Mouse (Mus musculus) MEL (cell line): ENCODE measurements around the gene Gabbr2. TPM values are rescaled to one million over a fixed set of nuclear protein-coding genes. Genes with fewer than 3 reads are reported as not detected.

Experiments used
- DNase-seq: peaks from one replicate; pipeline ENCODE4 v3.0.0; 2011; ENCODE audit warnings: low read depth, low spot score
- H3K27ac ChIP-seq: 2 replicates; pipeline ENCODE4 v1.5.1; 2012; ENCODE audit warnings: low read depth, mild to moderate bottlenecking, control low read depth, low read length, moderate library complexity; ENCODE audit not compliant: control insufficient read depth
- H3K27me3 ChIP-seq, 2 experiments: fragments of 150-350 bp in 1 of 2; sonication (generic) in 1 of 2; 2 replicates each; pipeline ENCODE4 v1.6.1; 2012; ENCODE audit warnings: low read length in 2 of 2, mild to moderate bottlenecking in 2 of 2, improper control_type of control experiment in 1 of 2, moderate library complexity in 1 of 2; ENCODE audit not compliant: insufficient read depth in 2 of 2, control insufficient read depth in 1 of 2
- H3K36me3 ChIP-seq, 2 experiments: 2 replicates each; pipeline ENCODE4 v1.6.1; 2012 to 2014; ENCODE audit warnings: low read length in 2 of 2, improper control_type of control experiment in 1 of 2, inconsistent platforms in 1 of 2, mild to moderate bottlenecking in 1 of 2; ENCODE audit not compliant: insufficient read depth in 2 of 2, control insufficient read depth in 1 of 2
- H3K4me1 ChIP-seq, 2 experiments: fragments of 150-350 bp in 1 of 2; sonication (generic) in 1 of 2; 2 replicates each; pipeline ENCODE4 v1.6.1; 2012; ENCODE audit warnings: low read length in 2 of 2, improper control_type of control experiment in 1 of 2, mild to moderate bottlenecking in 1 of 2; ENCODE audit not compliant: insufficient read depth in 2 of 2, control insufficient read depth in 1 of 2
- H3K4me3 ChIP-seq, 2 experiments: fragments of 150-350 bp in 1 of 2; sonication (generic) in 1 of 2; 2 replicates each; pipeline ENCODE4 v1.5.1; 2012; ENCODE audit warnings: low read depth in 2 of 2, low read length in 2 of 2, mild to moderate bottlenecking in 2 of 2, moderate library complexity in 2 of 2, control low read depth in 1 of 2, improper control_type of control experiment in 1 of 2; ENCODE audit not compliant: control insufficient read depth in 1 of 2, insufficient read depth in 1 of 2
- H3K79me2 ChIP-seq: 2 replicates; pipeline ENCODE4 v1.6.1; 2012; ENCODE audit warnings: mild to moderate bottlenecking, low read length, moderate library complexity; ENCODE audit not compliant: control insufficient read depth, poor library complexity, insufficient read depth
- H3K9ac ChIP-seq: 2 replicates; pipeline ENCODE4 v1.6.1; 2012; ENCODE audit warnings: low read depth, mild to moderate bottlenecking, control low read depth, low read length, moderate library complexity; ENCODE audit not compliant: control insufficient read depth, poor library complexity, severe bottlenecking
- H3K9me3 ChIP-seq: fragments of 150-350 bp; sonication (generic); replicated peaks from 2 replicates; pipeline ENCODE4 v1.6.1; 2012; ENCODE audit warnings: mild to moderate bottlenecking, low read length, improper control_type of control experiment, moderate library complexity; ENCODE audit not compliant: insufficient read depth
- BHLHE40 ChIP-seq: IDR thresholded peaks from 2 replicates; pipeline ENCODE4 v1.6.1; 2012; ENCODE audit warnings: low read depth, mild to moderate bottlenecking, inconsistent platforms, low read length, improper control_type of control experiment, borderline replicate concordance
- CHD1 ChIP-seq: IDR thresholded peaks from 2 replicates; pipeline ENCODE4 v1.6.1; 2012; ENCODE audit warnings: low read depth, mild to moderate bottlenecking, inconsistent platforms, low read length, improper control_type of control experiment
- CHD2 ChIP-seq: IDR thresholded peaks from 2 replicates; pipeline ENCODE4 v1.6.1; 2011; ENCODE audit warnings: low read length, improper control_type of control experiment
- CTCF ChIP-seq, 3 experiments: IDR thresholded peaks in 2 of 3; conservative IDR thresholded peaks in 1 of 3; 2 replicates each; pipeline ENCODE4 v1.5.1; 2011 to 2012; ENCODE audit warnings: low read length in 3 of 3, low read depth in 2 of 3, mild to moderate bottlenecking in 2 of 3, improper control_type of control experiment in 1 of 3, inconsistent platforms in 1 of 3, mixed read lengths in 1 of 3, moderate library complexity in 1 of 3; ENCODE audit not compliant: control insufficient read depth in 1 of 3, insufficient read depth in 1 of 3, poor library complexity in 1 of 3, severe bottlenecking in 1 of 3
- E2F4 ChIP-seq: IDR thresholded peaks from 2 replicates; pipeline ENCODE4 v1.6.1; 2011; ENCODE audit warnings: low read depth, low read length, improper control_type of control experiment, borderline replicate concordance
- EP300 ChIP-seq, 2 experiments: IDR thresholded peaks; 2 replicates each; pipeline ENCODE4 v1.6.1; 2011; ENCODE audit warnings: improper control_type of control experiment in 2 of 2, low read length in 2 of 2, low read depth in 1 of 2, mild to moderate bottlenecking in 1 of 2
- ETS1 ChIP-seq: IDR thresholded peaks from 2 replicates; pipeline ENCODE4 v1.6.1; 2012; ENCODE audit warnings: low read depth, mild to moderate bottlenecking, inconsistent platforms, low read length, improper control_type of control experiment, moderate library complexity
- GATA1 ChIP-seq: IDR thresholded peaks from 2 replicates; pipeline ENCODE4 v1.6.1; 2011; ENCODE audit warnings: low read depth, low read length, improper control_type of control experiment
- JUND ChIP-seq: IDR thresholded peaks from 2 replicates; pipeline ENCODE4 v1.6.1; 2011; ENCODE audit warnings: low read depth, mild to moderate bottlenecking, improper control_type of control experiment, low read length
- KAT2A ChIP-seq: conservative IDR thresholded peaks from 2 replicates; pipeline ENCODE4 v1.6.1; 2012; ENCODE audit warnings: low read depth, low read length, improper control_type of control experiment, inconsistent platforms
- MAFK ChIP-seq: IDR thresholded peaks from 2 replicates; pipeline ENCODE4 v1.6.1; 2011; ENCODE audit warnings: low read depth, mild to moderate bottlenecking, low read length, improper control_type of control experiment, borderline replicate concordance
- MXI1 ChIP-seq: IDR thresholded peaks from 2 replicates; pipeline ENCODE4 v1.6.1; 2011; ENCODE audit warnings: mild to moderate bottlenecking, low read depth, low read length, improper control_type of control experiment
- MYB ChIP-seq: IDR thresholded peaks from 2 replicates; pipeline ENCODE4 v1.6.1; 2011; ENCODE audit warnings: mild to moderate bottlenecking, low read depth, low read length, improper control_type of control experiment
- MYC ChIP-seq: IDR thresholded peaks from 2 replicates; pipeline ENCODE4 v1.6.1; 2011; ENCODE audit warnings: low read depth, mild to moderate bottlenecking, low read length, improper control_type of control experiment, moderate library complexity
- NELFE ChIP-seq: IDR thresholded peaks from 2 replicates; pipeline ENCODE4 v1.6.1; 2011; ENCODE audit warnings: low read depth, low read length, improper control_type of control experiment
- NRF1 ChIP-seq: IDR thresholded peaks from 2 replicates; pipeline ENCODE4 v1.6.1; 2014; ENCODE audit warnings: low read depth, mild to moderate bottlenecking, inconsistent platforms, low read length, improper control_type of control experiment, moderate library complexity; ENCODE audit not compliant: poor library complexity, insufficient read depth, severe bottlenecking
- POLR2A ChIP-seq, 2 experiments: IDR thresholded peaks; 2 replicates each; pipeline ENCODE4 v1.6.1; 2011 to 2012; ENCODE audit warnings: low read length in 2 of 2, mild to moderate bottlenecking in 2 of 2, control low read depth in 1 of 2, improper control_type of control experiment in 1 of 2, low read depth in 1 of 2, moderate library complexity in 1 of 2; ENCODE audit not compliant: control insufficient read depth in 1 of 2, insufficient read depth in 1 of 2, poor library complexity in 1 of 2
- POLR2AphosphoS5 ChIP-seq: IDR thresholded peaks from 2 replicates; pipeline ENCODE4 v1.6.1; 2012; ENCODE audit warnings: low read depth, borderline replicate concordance, mild to moderate bottlenecking, inconsistent platforms, low read length, moderate library complexity, mixed read lengths
- RCOR1 ChIP-seq: IDR thresholded peaks from 2 replicates; pipeline ENCODE4 v1.6.1; 2012; ENCODE audit warnings: low read depth, mild to moderate bottlenecking, inconsistent platforms, low read length, improper control_type of control experiment
- SIN3A ChIP-seq: IDR thresholded peaks from 2 replicates; pipeline ENCODE4 v1.6.1; 2012; ENCODE audit warnings: low read length, improper control_type of control experiment, inconsistent platforms
- SMC3 ChIP-seq: IDR thresholded peaks from 2 replicates; pipeline ENCODE4 v1.6.1; 2011; ENCODE audit warnings: low read depth, low read length, improper control_type of control experiment
- TAL1 ChIP-seq: IDR thresholded peaks from 2 replicates; pipeline ENCODE4 v1.6.1; 2012; ENCODE audit warnings: mild to moderate bottlenecking, inconsistent platforms, low read length, moderate library complexity, mixed read lengths
- TBP ChIP-seq: IDR thresholded peaks from 2 replicates; pipeline ENCODE4 v1.8.0; 2011; ENCODE audit warnings: low read depth, low read length, improper control_type of control experiment
- TCF12 ChIP-seq: IDR thresholded peaks from 2 replicates; pipeline ENCODE4 v1.6.1; 2014; ENCODE audit warnings: low read depth, mild to moderate bottlenecking, inconsistent platforms, low read length, improper control_type of control experiment, moderate library complexity
- UBTF ChIP-seq: IDR thresholded peaks from 2 replicates; pipeline ENCODE4 v1.6.1; 2012; ENCODE audit warnings: low read depth, mild to moderate bottlenecking, inconsistent platforms, low read length, improper control_type of control experiment, moderate library complexity, borderline replicate concordance; ENCODE audit not compliant: insufficient read depth
- USF1 ChIP-seq: IDR thresholded peaks from 2 replicates; pipeline ENCODE4 v1.6.1; 2014; ENCODE audit warnings: low read depth, mild to moderate bottlenecking, inconsistent platforms, low read length, improper control_type of control experiment, moderate library complexity
- USF2 ChIP-seq, 2 experiments: IDR thresholded peaks; 2 replicates each; pipeline ENCODE4 v1.6.1; 2011 to 2012; ENCODE audit warnings: improper control_type of control experiment in 2 of 2, low read length in 2 of 2, borderline replicate concordance in 1 of 2, inconsistent platforms in 1 of 2, low read depth in 1 of 2, mild to moderate bottlenecking in 1 of 2; ENCODE audit not compliant: insufficient read depth in 1 of 2
- ZC3H11A ChIP-seq: IDR thresholded peaks from 2 replicates; pipeline ENCODE4 v1.6.1; 2012; ENCODE audit warnings: low read depth, mild to moderate bottlenecking, inconsistent platforms, low read length, improper control_type of control experiment
- ZKSCAN1 ChIP-seq: IDR thresholded peaks from 2 replicates; pipeline ENCODE4 v1.6.1; 2012; ENCODE audit warnings: low read depth, mild to moderate bottlenecking, inconsistent platforms, low read length, improper control_type of control experiment, moderate library complexity
- ZMIZ1 ChIP-seq: IDR thresholded peaks from 2 replicates; pipeline ENCODE4 v1.6.1; 2012; ENCODE audit warnings: low read depth, mild to moderate bottlenecking, inconsistent platforms, low read length, improper control_type of control experiment, moderate library complexity
- ZNF384 ChIP-seq: IDR thresholded peaks from 2 replicates; pipeline ENCODE4 v1.6.1; 2012; ENCODE audit warnings: low read depth, mild to moderate bottlenecking, inconsistent platforms, low read length, improper control_type of control experiment
- polyA plus RNA-seq, 2 experiments: library from polyadenylated mRNA; stranded (reverse) in 1 of 2; unstranded in 1 of 2; fragments of >175 nt in 1 of 2; fragments of >200 nt in 1 of 2; gene quantifications; 2 replicates each; pipeline versions ENCODE4 v1.2.1 to v1.2.4; 2012; ENCODE audit warnings: low replicate concordance in 2 of 2, low read depth in 1 of 2; ENCODE audit not compliant: insufficient read length in 2 of 2, insufficient read depth in 1 of 2, missing spikeins in 1 of 2
- total RNA-seq: library from RNA; depleted of rRNA; stranded (reverse); fragments of 300-350 nt; gene quantifications from 2 replicates; pipeline ENCODE4 v1.2.3, GENCODE M21; 2012

Gabbr2 gene
- total and polyA plus RNA-seq, 3 experiments = not detected

DNA sequence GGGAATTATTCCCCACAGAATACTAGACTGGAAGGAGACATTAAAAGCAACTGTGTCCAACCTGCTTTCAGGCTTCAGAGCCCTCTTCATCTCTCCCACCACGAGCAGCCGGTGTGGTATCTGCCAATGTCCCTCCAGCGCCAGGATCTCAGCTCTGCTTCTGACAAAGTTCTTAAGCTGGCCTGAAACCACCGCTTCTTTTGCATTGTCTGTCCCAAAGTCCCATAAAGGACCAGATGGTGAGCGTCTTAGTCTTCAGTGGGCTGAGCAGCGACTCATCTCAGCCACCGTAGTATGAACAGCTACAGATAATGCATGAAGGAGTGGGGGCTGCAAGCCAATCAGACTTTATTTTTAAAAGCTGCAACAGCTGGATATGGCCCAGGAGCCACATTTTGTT lies 107.5 kb downstream of the Gabbr2 start:
- DNase-seq = no peak
- H3K4me1 ChIP-seq = no peaks in the 10 kb centered on the region
- no peak overlapping the region for H3K9ac ChIP-seq
- H3K4me3 ChIP-seq = no peak overlapping the region
- TF ChIP-seq ZC3H11A (no peak), MYB (no peak), CHD2 (no peak), NRF1 (no peak), TBP (no peak), ETS1 (no peak), ZNF384 (no peak), EP300 (IDR thresholded peaks at IDR 0.05; ENCODE audit: low read depth in 1 of 2, low read length in 2 of 2) (no peak), USF1 (no peak), CHD1 (no peak), RCOR1 (no peak), ZKSCAN1 (no peak), CTCF (IDR thresholded peaks at IDR 0.05 in 2 of 3, conservative IDR thresholded peaks at IDR 0.05 in 1 of 3; ENCODE audit: control insufficient read depth in 1 of 3, insufficient read depth in 1 of 3, low read depth in 2 of 3, low read length in 3 of 3, poor library complexity in 1 of 3, severe bottlenecking in 1 of 3) (no peak), GATA1 (no peak), MAFK (no peak), POLR2AphosphoS5 (no peak), JUND (no peak), TAL1 (no peak), BHLHE40 (no peak)
- TF ChIP-seq, all 39 proteins: peak for 0
- no peak overlapping the region for H3K27ac ChIP-seq
- no peaks in the 10 kb centered on the region for H3K79me2 ChIP-seq
- H3K9me3 ChIP-seq = no peaks in the 10 kb centered on the region
- peaks cover 0 to 2% of the 10 kb centered on the region in 2 experiments; a peak in 1 of 4 replicates for H3K27me3 ChIP-seq
- no peaks in the 10 kb centered on the region for H3K36me3 ChIP-seq

DNA sequence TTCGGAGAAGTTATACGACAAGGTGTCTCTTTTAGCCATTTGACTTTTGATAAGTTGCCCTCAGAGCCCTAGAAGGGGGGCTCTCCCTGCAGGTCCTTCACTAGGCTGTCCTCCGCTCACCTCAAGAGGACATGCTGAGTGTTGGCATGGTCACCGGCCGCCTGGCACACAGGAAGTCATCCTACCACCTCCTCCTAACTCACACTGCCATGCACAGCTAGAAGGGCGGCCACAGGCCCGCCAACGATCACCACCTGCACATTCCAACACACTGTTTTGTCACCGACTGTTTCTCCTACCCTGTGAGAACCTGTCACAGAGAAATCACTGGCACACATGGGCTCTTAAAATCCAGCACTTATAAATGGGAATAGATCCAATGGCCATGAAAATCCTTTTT lies 108.1 kb downstream of the Gabbr2 start:
- no peaks in the 10 kb centered on the region for H3K36me3 ChIP-seq
- no peaks in the 10 kb centered on the region for H3K79me2 ChIP-seq
- no peak overlapping the region for H3K9ac ChIP-seq
- H3K9me3 ChIP-seq = no peaks in the 10 kb centered on the region
- no peak overlapping the region for H3K27ac ChIP-seq
- DNase-seq = no peak
- no peaks in the 10 kb centered on the region for H3K4me1 ChIP-seq
- H3K27me3 ChIP-seq = peaks cover 0 to 4% of the 10 kb centered on the region in 2 experiments; a peak in 1 of 4 replicates
- TF ChIP-seq USF2 (IDR thresholded peaks at IDR 0.05; ENCODE audit: borderline replicate concordance in 1 of 2, insufficient read depth in 1 of 2, low read depth in 1 of 2, low read length in 2 of 2) (no peak), UBTF (no peak), NELFE (no peak), MXI1 (no peak), KAT2A (no peak), POLR2A (IDR thresholded peaks at IDR 0.05; ENCODE audit: control insufficient read depth in 1 of 2, insufficient read depth in 1 of 2, low read depth in 1 of 2, low read length in 2 of 2, poor library complexity in 1 of 2) (no peak), SIN3A (no peak), MYC (no peak), ZNF384 (no peak), E2F4 (no peak), CHD2 (no peak), MYB (no peak), TCF12 (no peak), ZMIZ1 (no peak), POLR2AphosphoS5 (no peak), SMC3 (no peak), JUND (no peak), ZC3H11A (no peak), RCOR1 (no peak), TAL1 (no peak)
- H3K4me3 ChIP-seq = no peak overlapping the region
